Mouse (Mus musculus): ENCODE measurements around the gene App.

- TF ChIP-seq POLR2A (IDR thresholded peaks at IDR 0.05; ENCODE audit: control insufficient read depth, extremely low read depth, insufficient read depth, low read length, poor library complexity), result no peak
- no peak for TF ChIP-seq CTCF (IDR thresholded peaks at IDR 0.05; ENCODE audit: borderline replicate concordance, control insufficient read depth, extremely low read depth, insufficient read depth, low read length, poor library complexity)
Measured at GRCm38 (mm10) chr16:85090992-85091391, 82.6 kb downstream of the App start.

All from thymus, adult 2 months (tissue).